Mouse (Mus musculus) brain, adult 2 months (tissue): ENCODE measurements around the gene Mrps30.
"Not testable (repeated sequence)": the region's sequence is repeated elsewhere in the genome, so short reads cannot be mapped to it uniquely, and the experiment has no call there.

Source experiments
- DNase-seq: peaks from one replicate; pipeline ENCODE4 v3.0.0; 2011; ENCODE audit warnings: low read depth, low spot score

The Mrps30 gene

GRCm38 (mm10) chr13:118386511-118387447 is at the start of gene Mrps30, which contains the start of gene B430218F22Rik:
Gene Mrps30, minus strand, starts transcription at chr13:118387252.
Gene B430218F22Rik, plus strand, starts transcription at chr13:118386630.
- DNase-seq = peak; percentile 99

GRCm38 (mm10) chr13:118420847-118421246 is 33.8 kb upstream of the Mrps30 start:
- no peak for DNase-seq

- DNase-seq = no peak
These were observed 33.4 kb upstream of the Mrps30 start for GRCm38 (mm10) chr13:118420408-118420807.

- DNase-seq = no peak
These were observed 31.1 kb upstream of the Mrps30 start for GRCm38 (mm10) chr13:118418163-118418562.

DNA sequence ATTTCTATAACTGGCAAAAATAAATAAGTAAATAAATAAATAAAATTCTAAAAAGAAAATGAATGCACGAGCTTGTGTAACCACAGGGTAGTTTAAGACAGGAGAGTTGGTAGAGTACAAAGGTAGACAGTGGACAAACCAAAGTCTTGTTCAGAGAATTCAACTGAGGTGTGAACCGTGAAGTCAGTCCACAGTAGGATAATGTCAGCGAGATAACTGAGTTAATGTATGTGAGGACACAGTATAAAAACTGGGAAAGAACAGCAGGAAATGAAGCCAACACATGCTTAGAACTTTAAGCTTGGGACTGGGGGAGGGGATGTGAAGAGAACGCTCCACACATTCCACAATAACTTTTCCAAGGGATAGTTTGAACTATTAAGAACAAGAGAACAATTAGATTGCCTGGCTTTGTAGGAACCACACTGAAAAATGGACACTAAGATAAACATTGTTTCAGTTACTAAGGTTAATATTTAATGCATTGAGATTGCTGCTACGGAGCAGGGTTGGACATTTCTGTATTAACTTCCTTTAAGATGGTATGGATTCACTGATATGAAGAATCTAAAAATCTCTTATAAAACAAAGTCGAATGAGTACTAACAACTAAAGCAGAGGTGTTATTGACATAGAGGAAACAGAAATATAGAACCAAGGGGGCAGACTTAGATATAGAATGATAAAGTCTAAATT is 24.4 kb upstream of the Mrps30 start:
- DNase-seq = no peak

GRCm38 (mm10) chr13:118403544-118403943 is 16.5 kb upstream of the Mrps30 start:
- DNase-seq = peak; percentile 73

DNA sequence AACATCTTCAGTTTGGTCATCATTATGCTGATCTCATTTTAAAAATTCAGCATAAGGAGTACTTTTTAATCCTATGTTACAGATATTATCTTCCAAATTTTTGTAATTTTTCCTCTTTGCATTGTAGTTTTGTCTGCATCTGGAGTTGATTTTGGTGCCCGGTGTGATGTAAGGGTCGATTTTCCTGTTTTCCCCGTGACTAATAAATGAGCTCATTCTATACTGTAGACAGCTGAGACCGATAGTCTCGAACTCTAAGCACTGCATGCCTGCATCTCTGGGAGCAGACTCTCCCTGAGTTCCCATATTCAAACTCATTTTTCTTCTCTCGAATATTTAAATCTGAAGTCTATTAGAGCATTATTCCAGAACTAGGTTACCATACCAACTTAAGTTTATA is 13.3 kb upstream of the Mrps30 start:
- DNase-seq = no peak

GRCm38 (mm10) chr13:118395803-118396202 is 8.8 kb upstream of the Mrps30 start:
- DNase-seq = no peak

GRCm38 (mm10) chr13:118387448-118387801 is 373 bp upstream of the Mrps30 start:
- not testable (repeated sequence) for DNase-seq

DNA sequence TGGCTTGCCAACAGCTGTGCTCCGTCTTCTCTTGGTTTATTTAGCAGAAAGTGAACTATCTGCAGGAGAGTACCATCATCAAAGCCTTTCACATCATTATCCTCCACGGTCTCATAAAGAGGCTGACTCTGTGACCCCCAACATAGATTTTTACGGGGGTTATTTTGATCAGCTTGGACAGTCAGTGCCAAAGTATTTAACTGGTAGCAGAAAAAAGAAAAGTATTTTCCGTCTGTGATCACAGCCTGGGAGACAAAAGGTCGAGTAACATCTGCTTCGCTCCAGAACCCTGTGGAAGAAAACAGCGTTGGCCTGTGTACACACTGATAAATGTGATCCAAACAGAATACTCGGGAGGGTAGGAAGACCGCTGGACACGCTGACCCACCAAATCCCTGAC is 6.7 kb downstream of the Mrps30 start:
- DNase-seq = no peak

DNA sequence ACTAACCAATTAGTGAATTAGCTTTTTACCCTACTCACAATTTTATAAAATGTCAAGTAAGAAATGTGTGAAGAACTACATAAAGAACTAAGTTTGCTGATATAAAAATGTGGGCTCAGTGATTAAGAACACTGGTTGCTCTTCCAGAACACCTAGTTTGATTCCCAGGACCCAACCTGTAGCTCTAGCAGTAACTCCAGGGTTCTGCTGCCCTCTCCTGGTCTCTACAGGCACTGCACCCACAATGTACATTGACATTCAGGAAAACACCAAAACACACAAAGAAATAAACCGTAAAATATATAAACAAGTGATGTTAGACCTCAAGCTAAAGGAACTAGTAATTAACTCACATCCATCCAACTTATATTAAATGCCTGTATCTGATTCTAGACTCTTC is 7.9 kb downstream of the Mrps30 start:
- peak; percentile 72 for DNase-seq

- DNase-seq = peak; percentile 60
These were observed 14.2 kb downstream of the Mrps30 start for GRCm38 (mm10) chr13:118372871-118373270.

DNA sequence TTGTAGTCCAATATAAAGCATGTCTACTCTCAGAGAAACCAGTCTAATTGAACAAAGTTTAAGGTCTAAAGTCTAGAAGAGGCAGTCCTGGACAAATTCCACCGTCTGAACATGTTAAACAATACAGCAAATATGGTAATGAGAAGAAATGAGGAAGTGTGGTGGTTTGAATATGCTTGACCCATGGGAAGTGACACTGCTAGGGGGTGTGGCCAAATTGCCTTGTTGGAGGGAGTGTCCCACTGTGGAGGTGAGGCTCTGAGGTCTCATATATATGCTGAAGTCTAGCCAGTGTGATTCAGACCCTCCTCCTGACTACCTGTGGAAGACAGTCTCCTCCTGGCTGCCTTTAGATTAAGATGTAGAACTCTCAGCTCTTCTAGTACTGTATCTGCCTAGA is 21.3 kb downstream of the Mrps30 start:
- DNase-seq = no peak

DNA sequence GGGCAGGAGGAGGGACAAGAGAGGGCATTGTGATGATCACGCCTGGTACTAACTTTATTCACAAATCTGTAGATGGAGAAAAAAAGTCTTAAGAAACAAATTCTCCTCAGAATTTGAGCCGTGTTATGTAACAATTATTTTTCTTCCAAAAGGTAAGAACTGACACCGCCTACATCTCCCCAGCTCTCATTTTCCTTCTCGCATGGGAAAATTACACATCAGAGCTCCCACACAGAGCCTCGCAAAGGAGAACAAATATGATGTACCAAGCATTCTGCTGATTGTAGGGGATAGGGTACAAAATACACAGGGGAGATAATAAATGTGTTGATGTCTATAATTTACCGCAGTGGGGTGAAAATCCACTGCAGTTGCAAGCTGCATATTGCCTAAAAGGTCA is 23.7 kb downstream of the Mrps30 start:
- DNase-seq = peak; percentile 85

GRCm38 (mm10) chr13:118350870-118351269 is 36.2 kb downstream of the Mrps30 start:
- DNase-seq = no peak

GRCm38 (mm10) chr13:118350257-118350656 is 36.8 kb downstream of the Mrps30 start:
- DNase-seq = peak; percentile 74
